Mouse (Mus musculus) neural tube, embryonic 13.5 days (tissue): ENCODE measurements around the gene Dpm2. TPM values are rescaled to one million over a fixed set of nuclear protein-coding genes. Genes with fewer than 3 reads are reported as not detected.
A peak's percentile ranks its signal among the peaks of the same experiment; 100 is the strongest.

ENCODE experiments used
- ATAC-seq: fragments of 200-750 bp; cut with Nextera tagmentation; 2 replicates; pipeline ENCODE4 v1.8.0; 2017; ENCODE audit warnings: low read depth, mild to moderate bottlenecking, moderate TSS enrichment, moderate library complexity
- H3K27ac ChIP-seq: fragments of 300-500 bp; sonication (generic); replicated peaks from 2 replicates; pipeline ENCODE4 v1.5.1; 2015; ENCODE audit warnings: moderate library complexity, mild to moderate bottlenecking, inconsistent platforms
- H3K27me3 ChIP-seq: fragments of 300-500 bp; sonication (generic); 2 replicates; pipeline ENCODE4 v1.6.1; 2015; ENCODE audit warnings: mild to moderate bottlenecking, inconsistent platforms
- H3K36me3 ChIP-seq: fragments of 300-500 bp; sonication (generic); 2 replicates; pipeline ENCODE4 v1.6.1; 2015; ENCODE audit warnings: mild to moderate bottlenecking, inconsistent platforms
- H3K4me1 ChIP-seq: fragments of 300-500 bp; sonication (generic); replicated peaks from 2 replicates; pipeline ENCODE4 v1.6.1; 2015; ENCODE audit warnings: inconsistent platforms
- H3K4me2 ChIP-seq: fragments of 300-500 bp; sonication (generic); 2 replicates; pipeline ENCODE4 v1.6.1; 2015; ENCODE audit warnings: inconsistent platforms, mild to moderate bottlenecking, moderate library complexity
- H3K4me3 ChIP-seq: fragments of 300-500 bp; sonication (generic); 2 replicates; pipeline ENCODE4 v1.5.1; 2015; ENCODE audit warnings: mild to moderate bottlenecking, inconsistent platforms
- H3K9ac ChIP-seq: fragments of 300-500 bp; sonication (generic); 2 replicates; pipeline ENCODE4 v1.6.1; 2015; ENCODE audit warnings: moderate library complexity, mild to moderate bottlenecking, inconsistent platforms
- H3K9me3 ChIP-seq: fragments of 300-500 bp; sonication (generic); 2 replicates; pipeline ENCODE4 v1.6.1; 2016; ENCODE audit warnings: inconsistent platforms
- WGBS: fragments of 180-500 bp; shearing (Covaris S2); methylation state at CpG from one replicate; pipeline ENCODE4 v1.1.7; 2015; 5-methylcytosine and 5-hydroxymethylcytosine counted together
- polyA plus RNA-seq: library from polyadenylated mRNA; unstranded; fragments of >200 nt; fragmentation: Nextera tagmentation; extraction: Ambion mirVana; gene quantifications from 2 replicates; pipeline ENCODE4 v1.2.1, GENCODE M21; 2015

Dpm2 gene
- polyA plus RNA-seq, 1 experiment from 2014 or later = 143 TPM

DNA sequence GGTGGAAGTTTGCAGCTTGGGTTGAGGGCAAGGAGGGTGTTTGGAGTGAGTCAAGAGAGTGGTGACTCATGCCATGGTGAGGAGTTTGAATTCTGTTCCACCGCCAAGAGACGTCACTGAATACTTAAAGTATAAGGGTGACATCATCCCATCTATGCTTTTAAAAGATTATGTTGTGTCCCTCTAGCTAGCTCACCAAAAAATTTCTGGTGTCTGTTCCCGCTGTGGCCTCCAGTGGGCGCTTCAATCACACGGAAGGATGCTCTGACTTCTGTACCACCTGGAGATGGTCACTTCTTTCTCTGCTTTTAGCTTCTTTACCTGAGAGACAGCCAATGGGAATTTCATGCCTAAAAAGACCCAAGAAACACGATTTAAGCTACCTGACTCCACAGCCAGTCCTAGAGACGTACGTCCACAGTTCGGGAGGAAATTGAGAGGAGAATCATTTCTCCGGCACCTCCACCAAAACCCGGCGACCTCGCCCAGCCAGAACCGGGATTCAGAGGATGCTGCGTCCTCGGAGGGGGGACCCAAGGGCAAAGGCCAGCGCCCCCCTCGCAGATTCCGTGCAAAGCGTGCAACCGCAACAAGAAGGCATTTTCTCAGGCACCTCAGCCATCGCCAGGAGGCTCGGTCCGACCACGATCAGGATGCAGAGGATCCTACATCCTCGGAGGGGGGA is 4.4 kb downstream of the Dpm2 start:
- peaks cover 32% of the 10 kb centered on the region for H3K4me1 ChIP-seq
- no peak; the same call in 1 of the 2 replicates for ATAC-seq

GRCm38 (mm10) chr2:32575586-32576160 is 5.0 kb downstream of the Dpm2 start, which contains the start of gene 9430097D07Rik:
Gene 9430097D07Rik (minus strand): TSS chr2:32575684.
- Histone ChIP-seq H3K36me3 (peaks cover 11% of the 10 kb centered on the region; the same call in 1 of the 2 replicates), H3K4me2 (peak within 1 kb of the TSS; percentile 95), H3K9ac (peak within 1 kb of the TSS; percentile 78), H3K27me3 (peaks cover 37% of the 10 kb centered on the region), H3K27ac (0 out of 2 replicates have a peak within 1 kb of the TSS, but pooled peaks have one; percentile 25), H3K4me3 (peak within 1 kb of the TSS; percentile 53), H3K4me1 (peaks cover 27% of the 10 kb centered on the region), H3K9me3 (no peaks in the 10 kb centered on the region)
- peak; percentile 76 for ATAC-seq
- WGBS = 7% methylated on average over 28 of the region's 28 CpGs

More for the DNA sequence above, 4.4 kb downstream of the Dpm2 start:
- Histone ChIP-seq H3K27me3 (peaks cover 34% of the 10 kb centered on the region), H3K36me3 (peaks cover 11% of the 10 kb centered on the region; the same call in 1 of the 2 replicates), H3K27ac (0 out of 2 replicates have a peak overlapping the region, but pooled peaks have one; percentile 25), H3K9me3 (no peaks in the 10 kb centered on the region), H3K4me2 (peak overlapping the region; percentile 95), H3K4me3 (peak overlapping the region; percentile 53), H3K9ac (peak overlapping the region; percentile 78)
- 1% methylated on average over 26 of the region's 26 CpGs for WGBS

GRCm38 (mm10) chr2:32576532-32576931 is 5.9 kb downstream of the Dpm2 start:
- peak overlapping the region; percentile 78; the same call in 1 of the 2 replicates for H3K9ac ChIP-seq
- peaks cover 37% of the 10 kb centered on the region for H3K27me3 ChIP-seq
- 89% methylated on average over 9 of the region's 9 CpGs for WGBS
- peaks cover 11% of the 10 kb centered on the region; the same call in 1 of the 2 replicates for H3K36me3 ChIP-seq
- no peak for ATAC-seq
- no peak overlapping the region for H3K27ac ChIP-seq
- no peaks in the 10 kb centered on the region for H3K9me3 ChIP-seq
- H3K4me3 ChIP-seq = no peak overlapping the region
- H3K4me1 ChIP-seq = peaks cover 23% of the 10 kb centered on the region
- no peak overlapping the region for H3K4me2 ChIP-seq

GRCm38 (mm10) chr2:32578146-32579046 is 7.7 kb downstream of the Dpm2 start:
- Histone ChIP-seq H3K36me3 (0 out of 2 replicates have a peak, but pooled peaks cover 3% of the 10 kb centered on the region), H3K9ac (no peak overlapping the region), H3K4me2 (no peak overlapping the region), H3K27me3 (peaks cover 44% of the 10 kb centered on the region), H3K4me1 (peaks cover 23% of the 10 kb centered on the region), H3K4me3 (no peak overlapping the region), H3K9me3 (no peaks in the 10 kb centered on the region), H3K27ac (no peak overlapping the region)
- no peak for ATAC-seq
- 38% methylated on average over 27 of the region's 30 CpGs for WGBS

GRCm38 (mm10) chr2:32581450-32582095 is 10.9 kb downstream of the Dpm2 start:
- WGBS = 37% methylated on average over 19 of the region's 19 CpGs
- no peaks in the 10 kb centered on the region for H3K36me3 ChIP-seq
- ATAC-seq = peak; percentile 54; the same call in 1 of the 2 replicates
- peak overlapping the region; percentile 34 for H3K4me3 ChIP-seq
- H3K27me3 ChIP-seq = peaks cover 42% of the 10 kb centered on the region
- no peaks in the 10 kb centered on the region for H3K9me3 ChIP-seq
- H3K27ac ChIP-seq = peak overlapping the region; percentile 23; the same call in 1 of the 2 replicates
- 0 out of 2 replicates have a peak overlapping the region, but pooled peaks have one; percentile 36 for H3K9ac ChIP-seq
- H3K4me2 ChIP-seq = peak overlapping the region; percentile 49
- H3K4me1 ChIP-seq = peaks cover 16% of the 10 kb centered on the region

GRCm38 (mm10) chr2:32582830-32583799 is 12.5 kb downstream of the Dpm2 start:
- Histone ChIP-seq H3K27me3 (peaks cover 27% of the 10 kb centered on the region), H3K4me3 (peak overlapping the region; percentile 23), H3K9me3 (no peaks in the 10 kb centered on the region), H3K4me2 (peak overlapping the region; percentile 52), H3K4me1 (peaks cover 27% of the 10 kb centered on the region), H3K27ac (no peak overlapping the region), H3K36me3 (no peaks in the 10 kb centered on the region), H3K9ac (peak overlapping the region; percentile 52)
- WGBS = 12% methylated on average over 37 of the region's 37 CpGs
- ATAC-seq = peak; percentile 75

- no peak overlapping the region for H3K4me2 ChIP-seq
- no peak overlapping the region for H3K9ac ChIP-seq
- H3K4me1 ChIP-seq = peaks cover 47% of the 10 kb centered on the region
- H3K36me3 ChIP-seq = no peaks in the 10 kb centered on the region
- no peak for ATAC-seq
- 90% methylated on average over 7 of the region's 7 CpGs for WGBS
- peaks cover 8% of the 10 kb centered on the region for H3K27me3 ChIP-seq
- no peak overlapping the region for H3K27ac ChIP-seq
- no peaks in the 10 kb centered on the region for H3K9me3 ChIP-seq
- no peak overlapping the region for H3K4me3 ChIP-seq
Measured at GRCm38 (mm10) chr2:32585149-32585714, 14.6 kb downstream of the Dpm2 start.

DNA sequence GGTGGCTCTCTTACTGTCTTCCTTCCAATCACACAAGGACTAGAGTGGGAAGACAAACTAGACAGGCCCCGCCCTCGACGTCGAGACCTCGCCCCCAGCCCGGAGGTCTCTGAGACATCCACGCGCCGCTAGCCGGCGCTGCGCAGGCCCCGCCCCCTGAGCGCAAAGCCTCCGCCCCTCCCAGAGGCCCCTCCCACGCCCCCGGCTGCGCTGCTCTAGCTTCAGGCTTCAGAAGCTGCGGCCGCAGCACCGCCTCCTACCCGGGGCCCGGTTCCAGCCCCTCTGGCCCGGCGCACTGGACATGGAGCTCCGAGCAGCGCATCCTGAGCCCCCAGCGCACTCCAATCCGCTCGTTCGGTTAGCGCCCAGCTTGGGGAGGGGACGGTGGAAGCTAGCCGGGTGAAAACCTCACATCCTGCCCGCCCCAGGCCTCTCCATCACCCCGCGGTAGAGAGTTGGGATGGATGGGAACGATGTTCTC is 16.3 kb downstream of the Dpm2 start, which contains the start of gene St6galnac4:
Gene St6galnac4, plus strand, starts transcription at position 225 of the 481 bp plus-strand sequence.
- Histone ChIP-seq H3K4me1 (peaks cover 48% of the 10 kb centered on the region), H3K4me2 (peak within 1 kb of the TSS; percentile 61), H3K36me3 (no peaks in the 10 kb centered on the region), H3K9me3 (no peaks in the 10 kb centered on the region), H3K27me3 (peaks cover 6% of the 10 kb centered on the region; the same call in 1 of the 2 replicates), H3K27ac (no peak within 1 kb of the TSS; the same call in 1 of the 2 replicates), H3K4me3 (peak within 1 kb of the TSS; percentile 53), H3K9ac (peak within 1 kb of the TSS; percentile 77)
- ATAC-seq = peak; percentile 77
- 1% methylated on average over 38 of the region's 38 CpGs for WGBS

DNA sequence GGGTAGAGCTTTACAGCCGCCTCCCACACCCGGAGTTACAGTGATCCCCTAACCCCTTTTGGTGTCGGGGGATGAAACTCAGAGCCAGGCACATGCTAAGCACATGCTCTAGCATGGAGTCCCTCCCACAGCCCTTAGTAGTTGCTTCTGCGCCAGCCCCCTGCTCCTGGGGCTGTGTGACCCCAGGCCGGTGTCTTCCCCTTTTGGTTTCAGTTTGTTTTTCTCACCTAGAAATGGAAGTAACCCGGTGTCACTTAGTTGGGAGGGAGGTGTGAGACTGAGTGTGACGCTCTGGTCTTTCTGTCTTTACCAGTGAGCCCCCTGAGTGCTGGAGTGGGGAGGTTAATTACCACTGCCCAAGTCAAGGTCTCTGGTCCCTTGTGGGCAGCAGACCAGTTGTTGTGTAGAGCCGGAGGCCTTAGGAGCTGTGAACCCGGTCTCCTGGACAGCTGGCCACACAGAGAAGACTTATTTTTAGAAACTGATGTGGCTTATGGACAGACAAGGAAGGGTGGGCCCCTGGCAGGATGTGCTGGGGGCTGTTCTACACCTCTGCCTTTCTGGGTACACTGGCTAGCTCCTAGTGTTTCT is 17.2 kb downstream of the Dpm2 start:
- H3K4me2 ChIP-seq = peak overlapping the region; percentile 61
- peak overlapping the region; percentile 53 for H3K4me3 ChIP-seq
- WGBS = 53% methylated on average over 9 of the region's 9 CpGs
- H3K4me1 ChIP-seq = peaks cover 45% of the 10 kb centered on the region
- peak overlapping the region; percentile 77 for H3K9ac ChIP-seq
- H3K27ac ChIP-seq = no peak overlapping the region
- no peaks in the 10 kb centered on the region; the same call in 1 of the 2 replicates for H3K27me3 ChIP-seq
- H3K9me3 ChIP-seq = no peaks in the 10 kb centered on the region
- ATAC-seq = no peak
- H3K36me3 ChIP-seq = no peaks in the 10 kb centered on the region
